Mouse (Mus musculus): ENCODE measurements around the gene Krt4. TPM values are rescaled to one million over a fixed set of nuclear protein-coding genes. Genes with fewer than 3 reads are reported as not detected.

Krt4 gene
- polyA plus RNA-seq, 1 experiment from 2014 or later, result 145 TPM

DNA sequence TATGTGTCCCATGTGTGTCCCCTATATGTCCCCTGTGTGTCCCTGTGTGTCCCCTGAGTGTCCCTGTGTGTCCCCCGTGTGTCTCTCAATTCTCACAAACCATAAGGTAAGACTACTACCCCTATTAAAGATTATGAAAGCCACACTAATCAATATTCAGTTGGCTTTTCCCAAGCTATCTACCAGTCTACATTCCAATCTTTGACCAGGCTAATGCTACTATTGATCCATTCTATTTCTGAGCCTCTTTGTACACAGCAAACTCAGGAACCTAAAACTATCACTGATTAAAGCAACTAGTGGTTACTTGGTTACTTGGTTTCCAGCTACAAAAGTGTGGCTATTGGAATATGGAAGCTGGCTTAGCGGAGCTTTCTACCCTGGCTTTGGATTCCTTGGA lies 2.2 kb downstream of the Krt4 start:
- Histone ChIP-seq H3K27me3 (replicated peaks; ENCODE audit: control insufficient read depth, insufficient read depth, low read length) (no peaks in the 10 kb centered on the region), H3K9me3 (ENCODE audit: control insufficient read depth, low read length) (no peaks in the 10 kb centered on the region), H3K9ac (ENCODE audit: low read depth, low read length) (no peak overlapping the region), H3K36me3 (ENCODE audit: control insufficient read depth, insufficient read depth, low read length) (no peaks in the 10 kb centered on the region), H3K27ac (replicated peaks; ENCODE audit: low read depth, low read length) (no peak overlapping the region), H3K4me2 (ENCODE audit: low read depth, low read length) (no peak overlapping the region), H3K4me3 (ENCODE audit: low read depth, low read length) (no peak overlapping the region), H3K4me1 (ENCODE audit: control insufficient read depth, insufficient read depth, low read length) (no peaks in the 10 kb centered on the region)
- ATAC-seq (ENCODE audit: low read depth) (no peak), DNase-seq (ENCODE audit: low spot score) (no peak)
- WGBS, result 90% methylated on average over 2 of the region's 2 CpGs

DNA sequence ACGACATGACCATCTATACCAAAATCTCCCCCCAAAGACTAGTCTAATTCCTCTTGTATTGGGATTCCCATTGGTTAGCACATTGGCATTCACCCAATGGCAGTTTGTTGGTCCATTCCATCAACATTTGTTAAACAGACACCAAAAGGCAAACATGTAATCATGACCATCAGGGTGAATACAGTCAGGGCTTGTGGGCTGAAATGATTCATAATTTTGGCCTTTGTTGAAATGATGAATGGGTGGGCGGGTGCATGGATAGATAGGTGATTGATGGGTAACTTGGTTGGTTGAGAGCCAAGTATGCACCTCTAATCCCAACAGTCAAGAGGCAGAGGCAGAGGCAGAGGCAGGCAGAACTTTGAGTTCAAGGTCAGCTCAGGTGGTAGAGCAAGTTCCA lies 8.5 kb downstream of the Krt4 start:
- Histone ChIP-seq H3K27me3 (replicated peaks; ENCODE audit: control insufficient read depth, insufficient read depth, low read length) (no peaks in the 10 kb centered on the region), H3K4me1 (ENCODE audit: control insufficient read depth, insufficient read depth, low read length) (no peaks in the 10 kb centered on the region), H3K36me3 (ENCODE audit: control insufficient read depth, insufficient read depth, low read length) (no peaks in the 10 kb centered on the region), H3K9ac (ENCODE audit: low read depth, low read length) (no peak overlapping the region), H3K4me2 (ENCODE audit: low read depth, low read length) (no peak overlapping the region), H3K4me3 (ENCODE audit: low read depth, low read length) (no peak overlapping the region), H3K27ac (replicated peaks; ENCODE audit: low read depth, low read length) (no peak overlapping the region), H3K9me3 (ENCODE audit: control insufficient read depth, low read length) (no peaks in the 10 kb centered on the region)
- 67% methylated on average over 2 of the region's 2 CpGs for WGBS
- ATAC-seq (ENCODE audit: low read depth) (no peak), DNase-seq (ENCODE audit: low spot score) (no peak)

DNA sequence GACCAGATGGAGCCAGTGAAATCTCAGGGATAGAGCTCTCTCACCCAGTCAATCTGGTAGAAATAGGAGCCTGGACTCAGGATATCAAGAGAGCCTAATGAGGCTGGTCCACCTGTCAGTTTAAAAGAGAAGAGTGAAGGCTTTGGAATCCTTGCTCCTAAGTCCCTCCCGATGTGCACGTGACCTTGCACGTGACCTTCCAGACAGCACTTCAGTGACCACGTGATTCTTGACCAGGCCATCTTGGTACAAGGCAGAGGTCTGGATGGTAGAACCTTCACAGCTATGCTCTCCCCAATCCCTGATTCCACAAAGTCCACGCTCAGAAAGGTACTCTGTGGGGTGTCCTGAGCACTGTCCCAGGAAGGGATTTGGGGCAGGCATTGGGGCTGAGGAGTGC lies 19.7 kb downstream of the Krt4 start:
- Histone ChIP-seq H3K4me2 (ENCODE audit: low read depth, low read length) (no peak overlapping the region), H3K4me1 (ENCODE audit: control insufficient read depth, insufficient read depth, low read length) (peaks cover 6% of the 10 kb centered on the region; the same call in 1 of the 2 replicates), H3K9me3 (ENCODE audit: control insufficient read depth, low read length) (no peaks in the 10 kb centered on the region), H3K36me3 (ENCODE audit: control insufficient read depth, insufficient read depth, low read length) (no peaks in the 10 kb centered on the region), H3K27ac (replicated peaks; ENCODE audit: low read depth, low read length) (no peak overlapping the region), H3K9ac (ENCODE audit: low read depth, low read length) (no peak overlapping the region), H3K27me3 (replicated peaks; ENCODE audit: control insufficient read depth, insufficient read depth, low read length) (no peaks in the 10 kb centered on the region), H3K4me3 (ENCODE audit: low read depth, low read length) (no peak overlapping the region)
- DNase-seq (ENCODE audit: low spot score) (no peak), ATAC-seq (ENCODE audit: low read depth) (no peak)
- 84% methylated on average over 5 of the region's 5 CpGs for WGBS

DNA sequence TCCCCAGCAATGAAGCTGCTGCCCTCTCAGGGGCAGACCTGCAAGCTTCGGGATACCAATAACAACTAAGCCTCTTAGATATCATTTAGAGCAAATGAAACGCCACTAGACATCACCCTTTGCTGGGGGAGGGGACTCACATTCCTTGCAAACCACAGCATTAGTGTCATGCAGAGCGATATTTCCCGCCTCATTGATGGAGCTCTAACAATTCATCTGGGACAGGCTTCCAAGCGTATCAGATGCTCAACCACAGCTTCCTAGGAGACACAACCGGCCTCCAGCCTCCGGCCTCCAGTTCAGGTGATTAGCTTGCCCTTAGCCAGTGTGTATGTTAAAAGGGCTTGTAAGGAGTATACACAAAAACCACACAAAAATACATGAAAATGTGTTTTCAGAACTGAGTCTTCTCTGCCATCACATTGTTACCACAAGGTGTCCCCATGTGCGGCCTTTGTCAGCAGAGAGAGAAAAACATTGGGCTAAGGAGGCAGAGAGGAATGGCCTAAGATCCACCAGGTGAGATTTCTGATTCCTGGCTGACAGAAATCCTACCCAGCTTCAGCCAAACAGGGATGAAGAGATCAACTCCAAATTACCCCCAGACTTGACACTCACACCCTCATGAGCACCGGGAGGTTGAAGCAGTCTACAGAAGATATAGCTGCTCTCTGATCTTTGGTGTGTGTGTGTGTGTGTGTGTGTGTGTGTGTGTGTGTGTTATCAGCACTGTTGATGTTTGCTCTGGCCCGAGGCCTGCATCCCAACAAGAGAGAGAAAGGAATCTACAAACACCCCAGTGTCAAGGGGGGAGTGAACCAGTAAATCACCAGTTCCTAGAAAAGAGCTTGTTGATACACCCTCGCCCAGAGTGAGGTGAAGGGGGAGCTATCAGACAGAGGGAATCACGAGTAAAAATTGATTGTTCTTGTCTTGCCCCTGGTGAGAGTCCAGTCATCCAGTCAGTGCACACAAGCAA lies 22.1 kb downstream of the Krt4 start:
- no peaks in the 10 kb centered on the region for H3K27me3 ChIP-seq (replicated peaks; ENCODE audit: control insufficient read depth, insufficient read depth, low read length)
- peaks cover 6% of the 10 kb centered on the region; the same call in 1 of the 2 replicates for H3K4me1 ChIP-seq (ENCODE audit: control insufficient read depth, insufficient read depth, low read length)
- ATAC-seq (ENCODE audit: low read depth), result 0 out of 2 replicates have a peak, but pooled peaks have one; percentile 15
- H3K9ac ChIP-seq (ENCODE audit: low read depth, low read length), result no peak overlapping the region
- no peak overlapping the region for H3K27ac ChIP-seq (replicated peaks; ENCODE audit: low read depth, low read length)
- 40% methylated on average over 12 of the region's 12 CpGs for WGBS
- H3K9me3 ChIP-seq (ENCODE audit: control insufficient read depth, low read length), result no peaks in the 10 kb centered on the region
- no peak overlapping the region for H3K4me3 ChIP-seq (ENCODE audit: low read depth, low read length)
- peak; percentile 47 for DNase-seq (ENCODE audit: low spot score)
- no peaks in the 10 kb centered on the region for H3K36me3 ChIP-seq (ENCODE audit: control insufficient read depth, insufficient read depth, low read length)
- no peak overlapping the region for H3K4me2 ChIP-seq (ENCODE audit: low read depth, low read length)

DNA sequence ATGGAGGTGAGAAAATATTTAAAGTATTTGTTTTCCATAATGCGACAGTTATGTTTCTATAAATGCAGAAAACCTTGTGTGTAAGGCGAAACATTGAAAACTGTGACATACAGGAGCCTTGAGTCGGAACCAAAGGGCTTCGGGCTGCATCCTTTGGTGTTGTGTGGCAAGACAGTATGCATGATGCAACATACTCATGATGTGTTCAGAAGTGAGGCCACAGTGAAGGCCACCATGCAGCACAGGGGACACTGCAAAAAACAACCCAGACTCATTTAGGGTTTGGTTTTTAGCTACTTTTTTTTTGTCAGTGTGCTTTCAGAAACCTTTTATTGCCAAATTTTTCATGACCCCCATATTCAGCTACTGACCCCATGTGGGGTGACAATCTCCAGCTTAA lies 29.3 kb downstream of the Krt4 start:
- Histone ChIP-seq H3K4me3 (ENCODE audit: low read depth, low read length) (no peak overlapping the region), H3K4me1 (ENCODE audit: control insufficient read depth, insufficient read depth, low read length) (no peaks in the 10 kb centered on the region), H3K9ac (ENCODE audit: low read depth, low read length) (no peak overlapping the region), H3K4me2 (ENCODE audit: low read depth, low read length) (no peak overlapping the region), H3K27ac (replicated peaks; ENCODE audit: low read depth, low read length) (no peak overlapping the region), H3K36me3 (ENCODE audit: control insufficient read depth, insufficient read depth, low read length) (no peaks in the 10 kb centered on the region), H3K9me3 (ENCODE audit: control insufficient read depth, low read length) (no peaks in the 10 kb centered on the region), H3K27me3 (replicated peaks; ENCODE audit: control insufficient read depth, insufficient read depth, low read length) (no peaks in the 10 kb centered on the region)
- no peak for DNase-seq (ENCODE audit: low spot score)
- WGBS, result 90% methylated on average over 4 of the region's 4 CpGs
- no peak for ATAC-seq (ENCODE audit: low read depth)

DNA sequence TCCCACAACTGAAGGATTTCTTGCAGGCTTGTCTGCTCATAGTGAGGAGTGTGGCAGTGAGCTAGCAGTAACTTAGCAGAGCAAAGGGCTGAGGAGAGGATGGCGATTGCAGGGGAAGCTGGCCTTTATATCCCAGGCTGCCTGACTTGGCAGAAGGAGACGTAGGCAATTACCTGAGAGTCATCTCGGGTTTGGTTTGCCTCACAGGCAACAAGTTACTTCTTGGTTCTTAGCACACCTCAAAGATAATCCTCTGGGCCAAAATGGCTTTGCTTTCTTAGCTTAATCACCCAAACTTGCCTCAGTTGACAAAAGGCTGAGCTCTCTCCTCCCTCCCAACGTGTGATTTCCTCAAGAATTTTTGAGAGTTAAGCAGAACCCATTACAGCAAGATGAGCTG lies 31.7 kb downstream of the Krt4 start, which contains the start of gene Krt76:
Krt76 (minus strand) TSS at position 101 of the 400 bp plus-strand sequence.
- DNase-seq (ENCODE audit: low spot score) (no peak), ATAC-seq (ENCODE audit: low read depth) (no peak)
- H3K4me2 ChIP-seq (ENCODE audit: low read depth, low read length), result no peak within 1 kb of the TSS
- 53% methylated on average over 4 of the region's 4 CpGs for WGBS
- H3K27ac ChIP-seq (replicated peaks; ENCODE audit: low read depth, low read length), result no peak within 1 kb of the TSS
- H3K36me3 ChIP-seq (ENCODE audit: control insufficient read depth, insufficient read depth, low read length), result no peaks in the 10 kb centered on the region
- H3K4me3 ChIP-seq (ENCODE audit: low read depth, low read length), result no peak within 1 kb of the TSS
- no peaks in the 10 kb centered on the region for H3K27me3 ChIP-seq (replicated peaks; ENCODE audit: control insufficient read depth, insufficient read depth, low read length)
- H3K9me3 ChIP-seq (ENCODE audit: control insufficient read depth, low read length), result no peaks in the 10 kb centered on the region
- H3K4me1 ChIP-seq (ENCODE audit: control insufficient read depth, insufficient read depth, low read length), result no peaks in the 10 kb centered on the region
- no peak within 1 kb of the TSS for H3K9ac ChIP-seq (ENCODE audit: low read depth, low read length)

DNA sequence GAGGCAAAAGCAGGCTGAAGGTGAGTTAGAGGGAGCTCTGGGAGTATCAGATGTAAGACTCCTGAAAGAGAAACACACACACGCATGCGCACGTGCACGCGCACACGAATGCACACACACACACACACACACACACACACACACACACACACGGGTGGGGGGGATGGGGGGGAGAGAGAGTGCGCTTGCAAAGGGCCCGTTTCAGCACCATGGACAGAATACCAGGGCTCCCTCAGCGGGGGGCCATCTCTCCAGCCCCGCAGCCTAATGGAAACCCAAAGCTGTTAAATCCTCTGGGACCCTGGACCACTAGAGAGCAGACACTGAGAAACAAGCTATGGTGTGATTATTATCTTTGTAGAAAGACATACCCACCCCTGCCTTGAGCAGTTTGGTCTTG lies 44.8 kb downstream of the Krt4 start:
- Histone ChIP-seq H3K4me3 (ENCODE audit: low read depth, low read length) (no peak overlapping the region), H3K27me3 (replicated peaks; ENCODE audit: control insufficient read depth, insufficient read depth, low read length) (no peaks in the 10 kb centered on the region), H3K27ac (replicated peaks; ENCODE audit: low read depth, low read length) (no peak overlapping the region), H3K4me1 (ENCODE audit: control insufficient read depth, insufficient read depth, low read length) (no peaks in the 10 kb centered on the region), H3K4me2 (ENCODE audit: low read depth, low read length) (no peak overlapping the region), H3K9ac (ENCODE audit: low read depth, low read length) (no peak overlapping the region), H3K9me3 (ENCODE audit: control insufficient read depth, low read length) (no peaks in the 10 kb centered on the region), H3K36me3 (ENCODE audit: control insufficient read depth, insufficient read depth, low read length) (no peaks in the 10 kb centered on the region)
- ATAC-seq (ENCODE audit: low read depth) (no peak), DNase-seq (ENCODE audit: low spot score) (peak; percentile 48)
- 23% methylated on average over 7 of the region's 11 CpGs for WGBS

DNA sequence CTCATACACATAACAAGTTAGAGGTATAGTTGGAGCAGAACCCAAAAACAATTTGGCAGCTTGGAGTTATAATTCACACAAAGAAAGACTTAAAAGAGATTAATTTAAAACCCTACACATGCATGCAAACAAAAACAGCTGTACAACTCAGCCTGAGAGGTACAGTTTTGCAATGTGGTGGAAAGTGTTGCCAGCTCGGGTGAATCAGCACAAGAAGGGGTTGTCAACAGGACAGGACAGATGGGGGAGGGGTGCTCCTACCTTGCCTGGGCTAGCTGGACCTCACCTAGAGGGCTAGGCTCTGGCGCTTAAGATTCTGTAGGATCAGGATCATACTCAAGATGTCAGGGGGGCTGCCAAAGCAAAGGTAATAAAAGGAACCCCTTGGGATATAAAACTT lies 46.5 kb downstream of the Krt4 start:
- DNase-seq (ENCODE audit: low spot score), result no peak
- Histone ChIP-seq H3K9me3 (ENCODE audit: control insufficient read depth, low read length) (no peaks in the 10 kb centered on the region), H3K27me3 (replicated peaks; ENCODE audit: control insufficient read depth, insufficient read depth, low read length) (no peaks in the 10 kb centered on the region), H3K4me2 (ENCODE audit: low read depth, low read length) (no peak overlapping the region), H3K9ac (ENCODE audit: low read depth, low read length) (no peak overlapping the region), H3K36me3 (ENCODE audit: control insufficient read depth, insufficient read depth, low read length) (no peaks in the 10 kb centered on the region), H3K4me1 (ENCODE audit: control insufficient read depth, insufficient read depth, low read length) (no peaks in the 10 kb centered on the region), H3K27ac (replicated peaks; ENCODE audit: low read depth, low read length) (no peak overlapping the region), H3K4me3 (ENCODE audit: low read depth, low read length) (no peak overlapping the region)
- 53% methylated on average over 2 of the region's 2 CpGs for WGBS
- no peak for ATAC-seq (ENCODE audit: low read depth)

DNA sequence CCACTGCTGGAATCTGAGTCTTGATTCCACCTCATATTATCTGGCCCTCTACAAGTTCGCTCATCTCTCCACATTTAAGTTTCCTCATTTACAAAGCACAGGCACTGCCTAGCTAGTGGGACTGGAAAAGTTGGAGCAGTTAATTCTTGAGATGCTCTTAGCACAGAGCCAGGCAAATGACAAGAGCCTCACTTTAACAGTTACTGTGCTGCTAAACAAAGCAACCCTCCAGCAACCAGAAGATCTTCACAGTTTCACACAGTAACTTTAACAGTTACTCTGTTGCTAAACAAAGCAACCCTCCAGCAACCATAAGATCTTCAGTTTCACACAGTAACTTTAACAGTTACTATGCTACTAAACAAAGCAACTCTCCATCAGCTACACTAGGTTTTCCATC lies 50.2 kb downstream of the Krt4 start:
- no peaks in the 10 kb centered on the region for H3K9me3 ChIP-seq (ENCODE audit: control insufficient read depth, low read length)
- H3K27me3 ChIP-seq (replicated peaks; ENCODE audit: control insufficient read depth, insufficient read depth, low read length), result no peaks in the 10 kb centered on the region
- H3K4me2 ChIP-seq (ENCODE audit: low read depth, low read length), result no peak overlapping the region
- DNase-seq (ENCODE audit: low spot score) (no peak), ATAC-seq (ENCODE audit: low read depth) (no peak)
- H3K36me3 ChIP-seq (ENCODE audit: control insufficient read depth, insufficient read depth, low read length), result no peaks in the 10 kb centered on the region
- WGBS, result 75% methylated on average over 1 of the region's 1 CpGs
- H3K4me3 ChIP-seq (ENCODE audit: low read depth, low read length), result no peak overlapping the region
- H3K4me1 ChIP-seq (ENCODE audit: control insufficient read depth, insufficient read depth, low read length), result no peaks in the 10 kb centered on the region
- H3K9ac ChIP-seq (ENCODE audit: low read depth, low read length), result no peak overlapping the region
- no peak overlapping the region for H3K27ac ChIP-seq (replicated peaks; ENCODE audit: low read depth, low read length)

Measured in embryonic facial prominence, embryonic 14.5 days (tissue).